Mouse (Mus musculus) liver, embryonic 13.5 days (tissue): ENCODE data around the gene Dalrd3. TPM values are rescaled to one million over a fixed set of nuclear protein-coding genes. Genes with fewer than 3 reads are reported as not detected.
"Not testable (repeated sequence)": the region's sequence is repeated elsewhere in the genome, so short reads cannot be mapped to it uniquely, and the experiment has no call there.

Experiments
- ATAC-seq: fragments of 200-750 bp; cut with Nextera tagmentation; 2 replicates; pipeline ENCODE4 v1.8.0; 2017; ENCODE audit warnings: low read depth, mild to moderate bottlenecking, moderate number of reproducible peaks, moderate library complexity
- DNase-seq: peaks from one replicate; pipeline ENCODE4 v3.0.0; 2022
- H3K27ac ChIP-seq: fragments of 300-500 bp; sonication (generic); 2 replicates; pipeline ENCODE4 v1.5.1; 2015; ENCODE audit warnings: moderate library complexity, mild to moderate bottlenecking, inconsistent platforms
- H3K27me3 ChIP-seq: fragments of 300-500 bp; sonication (generic); 2 replicates; pipeline ENCODE4 v1.6.1; 2015; ENCODE audit warnings: mild to moderate bottlenecking, inconsistent platforms
- H3K36me3 ChIP-seq: fragments of 300-500 bp; sonication (generic); 2 replicates; pipeline ENCODE4 v1.6.1; 2015; ENCODE audit warnings: mild to moderate bottlenecking, inconsistent platforms
- H3K4me1 ChIP-seq: fragments of 300-500 bp; sonication (generic); replicated peaks from 2 replicates; pipeline ENCODE4 v1.6.1; 2015; ENCODE audit warnings: inconsistent platforms
- H3K4me2 ChIP-seq: fragments of 300-500 bp; sonication (generic); 2 replicates; pipeline ENCODE4 v1.6.1; 2015; ENCODE audit warnings: inconsistent platforms, mild to moderate bottlenecking, moderate library complexity
- H3K4me3 ChIP-seq: fragments of 300-500 bp; sonication (generic); replicated peaks from 2 replicates; pipeline ENCODE4 v1.5.1; 2015; ENCODE audit warnings: mild to moderate bottlenecking, inconsistent platforms
- H3K9ac ChIP-seq: fragments of 300-500 bp; sonication (generic); 2 replicates; pipeline ENCODE4 v1.6.1; 2015; ENCODE audit warnings: mild to moderate bottlenecking, inconsistent platforms
- H3K9me3 ChIP-seq: fragments of 300-500 bp; sonication (generic); replicated peaks from 2 replicates; pipeline ENCODE4 v1.6.1; 2016; ENCODE audit warnings: inconsistent platforms
- WGBS: fragments of 180-500 bp; shearing (Covaris S2); methylation state at CpG from one replicate; pipeline ENCODE4 v1.1.7; 2015; ENCODE audit not compliant: insufficient replicate concordance; 5-methylcytosine and 5-hydroxymethylcytosine counted together
- microRNA counts: library from miRNA; unstranded; fragments of <30 nt; microRNA quantifications from one replicate; lab custom pipeline; 2016
- microRNA-seq: library from miRNA; unstranded; fragments of <30 nt; microRNA quantifications from one replicate; pipeline ENCODE4, GENCODE M21; 2016
- polyA plus RNA-seq: library from polyadenylated mRNA; unstranded; fragments of >200 nt; fragmentation: Nextera tagmentation; extraction: Ambion mirVana; gene quantifications from 2 replicates; pipeline ENCODE4 v1.2.1, GENCODE M21; 2015

Gene Dalrd3
- polyA plus RNA-seq, 1 experiment from 2014 or later: 40.5 TPM

DNA sequence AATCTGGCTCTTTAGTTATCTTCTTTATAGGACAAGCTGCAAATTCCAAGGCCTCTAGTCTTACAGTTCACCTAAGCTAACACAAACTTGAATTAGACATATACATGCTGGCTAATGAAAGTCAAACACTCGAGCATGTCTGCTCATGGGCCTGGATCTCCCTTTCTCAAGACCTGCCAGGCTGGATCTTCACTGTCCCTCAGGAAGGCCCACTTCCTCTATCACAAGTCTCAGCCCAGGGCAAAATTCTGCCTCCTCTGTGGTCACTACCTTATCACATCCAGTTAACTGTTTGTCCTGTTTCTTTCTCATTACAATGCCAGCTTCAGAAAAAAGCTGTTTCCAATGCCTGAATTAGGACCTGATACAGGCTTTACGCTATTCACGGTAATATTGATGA, 24.7 kb downstream of the Dalrd3 start:
- H3K9ac ChIP-seq: no peak overlapping the region
- WGBS: 23% methylated on average over 3 of the region's 3 CpGs
- H3K9me3 ChIP-seq: no peaks in the 10 kb centered on the region
- no peak for DNase-seq
- H3K36me3 ChIP-seq: no peaks in the 10 kb centered on the region
- H3K4me1 ChIP-seq: peaks cover 21% of the 10 kb centered on the region
- ATAC-seq: no peak
- no peak overlapping the region for H3K27ac ChIP-seq
- H3K27me3 ChIP-seq: peaks cover 9% of the 10 kb centered on the region
- H3K4me3 ChIP-seq: no peak overlapping the region
- no peak overlapping the region for H3K4me2 ChIP-seq

DNA sequence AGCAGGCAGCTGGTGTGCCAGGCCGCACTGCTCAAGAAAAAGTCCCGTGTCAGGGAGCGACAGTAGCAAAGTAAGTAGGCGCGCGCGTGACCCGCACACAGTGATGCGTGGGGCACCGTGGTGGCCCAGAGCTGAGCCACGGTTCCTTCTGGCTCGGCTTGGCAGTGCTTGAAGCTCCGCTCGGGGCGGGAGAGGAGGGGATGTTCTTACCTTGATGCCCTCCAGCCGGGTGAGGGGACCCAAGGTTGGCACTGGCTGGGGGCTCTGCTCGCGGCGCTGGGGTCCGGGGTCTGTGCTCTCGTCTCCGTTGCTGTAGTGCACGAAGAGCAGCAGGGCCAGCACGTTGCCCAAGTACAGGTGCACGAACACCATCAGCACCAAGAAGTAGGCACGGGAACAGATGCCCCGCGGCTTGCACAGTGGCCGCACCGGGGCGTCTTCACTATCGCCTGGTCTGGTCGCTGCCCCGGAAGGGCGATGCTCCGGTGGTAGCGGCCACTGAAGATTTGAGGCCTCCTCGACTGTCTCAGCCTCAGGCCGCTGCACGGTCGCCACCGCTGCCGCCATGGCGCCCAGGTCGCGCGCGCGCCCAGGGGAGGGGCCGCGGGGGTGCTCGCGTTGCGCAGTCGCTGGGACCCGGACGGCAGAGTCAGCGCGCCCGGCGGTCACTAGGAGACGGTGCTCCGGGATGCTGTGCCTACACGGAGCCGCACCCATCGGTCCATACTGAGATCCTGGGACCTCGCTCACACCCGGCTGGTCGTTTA, 27.5 kb downstream of the Dalrd3 start, which contains the start of gene P4htm:
P4htm (minus strand) TSS at position 670 of the 767 bp plus-strand sequence.
- no peak for DNase-seq

DNA sequence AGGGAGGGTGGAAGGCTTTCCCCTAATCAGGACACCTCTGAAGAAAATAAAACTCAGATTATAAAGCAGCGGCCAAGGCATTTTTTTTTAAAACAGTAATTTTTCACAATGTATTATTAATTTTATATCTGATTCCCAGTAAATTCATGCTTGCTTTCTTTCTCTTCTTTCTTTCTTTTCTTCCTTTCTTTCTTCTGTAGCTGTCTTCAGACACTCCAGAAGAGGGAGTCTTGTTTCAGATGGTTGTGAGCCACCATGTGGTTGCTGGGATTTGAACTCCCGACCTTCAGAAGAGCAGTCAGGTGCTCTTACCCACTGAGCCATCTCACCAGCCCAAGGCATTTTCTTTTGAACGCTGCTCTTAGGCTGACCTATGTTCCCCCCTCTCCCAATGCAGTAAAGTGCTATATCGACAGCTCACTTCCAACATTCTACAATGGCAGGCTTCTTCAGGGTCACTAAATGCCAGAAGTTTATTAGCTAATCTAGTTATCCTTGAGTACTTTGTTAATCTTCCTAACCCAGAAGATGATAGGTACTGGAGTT, 29.4 kb downstream of the Dalrd3 start:
- peaks cover 9% of the 10 kb centered on the region for H3K27me3 ChIP-seq
- H3K9ac ChIP-seq: no peak overlapping the region
- H3K36me3 ChIP-seq: peaks cover 17% of the 10 kb centered on the region
- no peak for DNase-seq
- H3K4me1 ChIP-seq: peaks cover 24% of the 10 kb centered on the region
- H3K27ac ChIP-seq: no peak overlapping the region
- H3K4me3 ChIP-seq: no peak overlapping the region
- 62% methylated on average over 4 of the region's 4 CpGs for WGBS
- H3K4me2 ChIP-seq: no peak overlapping the region
- no peaks in the 10 kb centered on the region for H3K9me3 ChIP-seq
- ATAC-seq: no peak

More for the DNA sequence above, 27.5 kb downstream of the Dalrd3 start, which contains the start of gene P4htm:
- H3K27ac ChIP-seq: no peak within 1 kb of the TSS
- WGBS: 6% methylated on average over 69 of the region's 69 CpGs
- H3K27me3 ChIP-seq: peaks cover 9% of the 10 kb centered on the region
- H3K4me1 ChIP-seq: peaks cover 24% of the 10 kb centered on the region
- no peaks in the 10 kb centered on the region for H3K36me3 ChIP-seq
- peak within 1 kb of the TSS; percentile 52 for H3K9ac ChIP-seq
- H3K4me2 ChIP-seq: peak within 1 kb of the TSS; percentile 82
- no peaks in the 10 kb centered on the region for H3K9me3 ChIP-seq
- ATAC-seq: peak; percentile 66
- peak within 1 kb of the TSS; percentile 68 for H3K4me3 ChIP-seq

DNA sequence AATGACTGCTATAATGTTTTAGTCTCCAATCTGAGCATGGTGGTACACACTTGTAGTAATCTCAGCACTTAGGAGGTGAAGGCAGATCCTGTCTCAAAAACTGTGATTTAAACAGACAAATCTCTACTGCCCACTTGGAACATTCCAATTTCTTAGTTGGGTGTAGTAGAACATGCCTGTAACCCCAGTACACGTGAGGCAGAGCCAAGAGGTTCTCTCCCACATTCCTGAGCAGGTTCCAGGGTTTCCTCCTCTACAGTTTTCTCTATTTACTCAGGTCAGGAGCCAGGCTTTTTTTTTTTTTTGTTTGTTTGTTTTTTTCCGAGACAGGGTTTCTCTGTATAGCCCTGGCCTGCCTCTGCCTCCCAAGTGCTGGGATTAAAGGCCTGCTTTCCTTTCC, 30.3 kb downstream of the Dalrd3 start:
- Histone ChIP-seq H3K27me3 (peaks cover 9% of the 10 kb centered on the region), H3K4me2 (no peak overlapping the region), H3K27ac (no peak overlapping the region), H3K9ac (no peak overlapping the region), H3K4me3 (no peak overlapping the region), H3K9me3 (no peaks in the 10 kb centered on the region), H3K4me1 (peaks cover 24% of the 10 kb centered on the region), H3K36me3 (peaks cover 26% of the 10 kb centered on the region)
- DNase-seq (no peak), ATAC-seq (no peak)
- 63% methylated on average over 2 of the region's 2 CpGs for WGBS

DNA sequence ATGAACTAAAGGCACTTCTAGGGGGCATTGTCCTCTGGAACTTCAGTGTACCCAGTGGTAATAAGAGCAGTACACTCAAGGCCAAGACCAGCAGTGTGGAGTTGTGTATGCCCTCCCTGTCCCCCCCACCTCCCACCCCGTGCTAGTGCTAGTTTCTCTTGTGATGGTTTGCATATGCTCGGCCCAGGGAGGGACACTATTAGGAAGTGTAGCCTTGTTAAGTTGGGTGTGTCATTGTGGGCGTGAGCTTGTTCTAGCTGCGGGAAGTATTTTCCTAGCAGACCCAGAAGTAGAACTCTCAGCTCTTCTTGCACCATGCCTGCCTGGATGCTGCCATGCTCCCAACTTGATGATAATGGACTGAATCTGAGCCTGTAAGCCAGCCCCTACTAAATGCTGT, 32.3 kb downstream of the Dalrd3 start:
- no peak for ATAC-seq
- Histone ChIP-seq H3K4me3 (no peak overlapping the region), H3K4me1 (peaks cover 14% of the 10 kb centered on the region), H3K9me3 (no peaks in the 10 kb centered on the region), H3K27ac (no peak overlapping the region), H3K9ac (no peak overlapping the region), H3K36me3 (peaks cover 44% of the 10 kb centered on the region), H3K4me2 (no peak overlapping the region), H3K27me3 (peaks cover 6% of the 10 kb centered on the region)
- no peak for DNase-seq
- 60% methylated on average over 4 of the region's 4 CpGs for WGBS

DNA sequence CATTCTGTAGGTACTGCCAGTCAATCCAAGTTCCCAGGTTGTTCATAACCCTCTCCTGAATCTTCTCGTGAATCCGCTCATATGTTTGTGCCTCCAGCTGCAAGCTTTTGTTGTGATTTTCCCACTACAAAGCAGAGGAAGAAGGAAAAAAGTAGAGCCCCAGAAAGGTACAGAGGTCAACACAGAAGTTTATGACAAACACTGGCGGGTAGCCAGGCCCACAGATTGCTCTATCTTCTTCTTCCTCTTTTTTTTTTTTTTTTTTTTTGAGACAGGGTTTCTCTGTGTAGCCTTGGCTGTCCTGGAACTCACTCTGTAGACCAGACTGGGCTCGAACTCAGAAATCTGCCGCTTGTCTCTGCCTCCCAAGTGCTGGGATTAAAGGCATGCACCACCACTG, 38.2 kb downstream of the Dalrd3 start:
- not testable (repeated sequence) for H3K9me3 ChIP-seq, H3K27ac ChIP-seq, H3K4me3 ChIP-seq, DNase-seq, H3K4me2 ChIP-seq, H3K9ac ChIP-seq, ATAC-seq, H3K27me3 ChIP-seq
- peaks cover 98% of the 10 kb centered on the region for H3K36me3 ChIP-seq
- H3K4me1 ChIP-seq: peaks cover 14% of the 10 kb centered on the region
- WGBS: 80% methylated on average over 5 of the region's 5 CpGs

DNA sequence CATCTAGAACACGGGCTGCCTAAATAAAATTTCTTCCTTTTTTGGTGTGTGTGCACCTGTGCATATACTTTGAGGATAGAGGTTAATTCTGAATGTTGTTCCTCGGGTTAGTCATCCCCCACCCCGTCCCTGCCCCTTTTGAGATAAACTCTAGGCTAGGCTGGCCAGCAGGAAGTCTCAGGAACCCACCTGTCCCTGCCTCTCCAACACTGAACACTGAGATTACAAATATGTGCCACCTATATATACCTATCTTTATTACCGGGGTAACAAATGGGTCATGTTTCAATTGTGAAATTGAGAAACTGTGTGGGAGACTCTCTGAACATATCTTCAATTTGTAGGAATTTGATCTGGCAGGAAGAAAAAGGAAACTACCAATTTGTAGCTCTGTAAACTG, 39.2 kb downstream of the Dalrd3 start:
- Histone ChIP-seq H3K4me3 (no peak overlapping the region), H3K4me1 (peaks cover 14% of the 10 kb centered on the region), H3K4me2 (no peak overlapping the region), H3K27ac (no peak overlapping the region), H3K27me3 (no peaks in the 10 kb centered on the region), H3K9me3 (no peaks in the 10 kb centered on the region), H3K36me3 (peaks cover 98% of the 10 kb centered on the region), H3K9ac (no peak overlapping the region)
- DNase-seq: no peak
- ATAC-seq: no peak
- 65% methylated on average over 4 of the region's 4 CpGs for WGBS

DNA sequence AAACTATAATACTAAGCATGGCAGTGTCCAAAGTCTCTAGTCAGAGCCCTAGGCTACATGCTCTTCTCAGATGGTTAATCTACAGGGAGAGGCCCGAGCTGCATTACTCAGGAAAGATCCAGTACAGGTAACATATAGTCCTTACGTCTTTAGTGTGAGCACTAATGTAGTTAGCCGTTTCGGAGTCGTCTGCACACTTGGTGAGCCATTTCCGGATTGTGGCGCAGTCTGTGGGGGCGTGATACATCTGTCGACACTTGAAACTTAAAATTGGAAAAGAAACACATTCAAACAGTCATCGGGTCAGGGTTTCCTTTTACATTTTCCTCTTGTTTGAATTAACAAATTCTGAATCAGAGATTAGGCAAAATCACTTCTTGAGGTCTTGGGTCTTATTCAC, 41.8 kb downstream of the Dalrd3 start:
- 93% methylated on average over 10 of the region's 10 CpGs for WGBS
- ATAC-seq: no peak
- H3K4me2 ChIP-seq: no peak overlapping the region

DNA sequence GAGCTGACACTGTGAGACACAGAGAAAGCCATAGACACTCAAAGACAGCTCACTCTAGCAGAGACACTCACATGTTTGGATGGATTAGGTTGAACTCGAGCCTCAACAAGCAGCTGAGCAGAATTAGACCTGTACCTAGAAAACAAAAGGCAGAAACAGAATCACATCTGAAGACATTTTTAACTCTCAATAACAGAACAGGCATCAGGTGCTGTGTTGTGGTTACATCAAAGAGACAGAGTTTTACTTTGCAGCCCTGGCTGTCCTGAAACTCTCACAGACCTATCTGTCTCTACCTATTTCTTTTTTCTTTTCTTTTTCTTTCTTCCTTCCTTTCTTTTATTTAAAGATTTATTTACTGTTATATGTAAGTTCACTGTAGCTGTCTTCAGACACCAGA, 47.6 kb downstream of the Dalrd3 start:
- Histone ChIP-seq H3K9me3 (no peaks in the 10 kb centered on the region), H3K4me3 (no peak overlapping the region), H3K4me1 (no peaks in the 10 kb centered on the region), H3K27me3 (no peaks in the 10 kb centered on the region), H3K9ac (no peak overlapping the region), H3K4me2 (no peak overlapping the region), H3K27ac (no peak overlapping the region), H3K36me3 (peaks cover 77% of the 10 kb centered on the region)
- no peak for ATAC-seq
- WGBS: 87% methylated on average over 1 of the region's 1 CpGs
- DNase-seq: no peak

More for the DNA sequence above, 41.8 kb downstream of the Dalrd3 start:
- Histone ChIP-seq H3K36me3 (peaks cover 94% of the 10 kb centered on the region), H3K4me3 (no peak overlapping the region), H3K9ac (no peak overlapping the region), H3K9me3 (no peaks in the 10 kb centered on the region), H3K27me3 (no peaks in the 10 kb centered on the region), H3K27ac (no peak overlapping the region), H3K4me1 (peaks cover 14% of the 10 kb centered on the region)
- no peak for DNase-seq

MicroRNAs encoded within 50 kb of the gene (microRNA counts, 519-probe panel; counts per million panel counts)
- microRNA mmu-miR-191 (lab: Ali Mortazavi, UCI) (4,877 counts per million, percentile 49 among the panel's probes with 10 or more counts), microRNA mmu-miR-425 (lab: Ali Mortazavi, UCI) (3,746 counts per million, percentile 27 among the panel's probes with 10 or more counts)

Small RNA genes within 50 kb of the gene (microRNA-seq; reads per million reads assigned to microRNA genes)
- gene Gm24083 (not detected), gene Mir191 (not detected), gene Mir425 (6,416 reads per million, percentile 90 among the genes with 10 or more reads in this experiment)

Other genes starting within 250 kb of the Dalrd3 start
- 6,829 and 6,884 TPM in 2 replicates for gene Gpx1, start 231.0 kb upstream of the Dalrd3 start, polyA plus RNA-seq
- 67.0 and 71.0 TPM in 2 replicates for gene Usp4, start 222.0 kb upstream of the Dalrd3 start, polyA plus RNA-seq
- gene 1700102P08Rik, start 177.1 kb upstream of the Dalrd3 start, polyA plus RNA-seq: 0.47 and 0.68 TPM in 2 replicates
- gene Ccdc36, start 141.4 kb upstream of the Dalrd3 start, polyA plus RNA-seq: 0.30 and 0.35 TPM in 2 replicates
- gene BC048562, start 133.4 kb upstream of the Dalrd3 start, polyA plus RNA-seq: not detected in 2 replicates
- 23.5 and 26.0 TPM in 2 replicates for gene Ccdc71, start 109.4 kb upstream of the Dalrd3 start, polyA plus RNA-seq
- gene Klhdc8b, start 108.3 kb upstream of the Dalrd3 start, polyA plus RNA-seq: 12.3 and 12.8 TPM in 2 replicates
- 5.3 and 6.4 TPM in 2 replicates for gene Lamb2, start 90.2 kb upstream of the Dalrd3 start, polyA plus RNA-seq
- 26.0 and 27.0 TPM in 2 replicates for gene Usp19, start 79.3 kb upstream of the Dalrd3 start, polyA plus RNA-seq
- 63.1 and 66.1 TPM in 2 replicates for gene Qars, start 62.2 kb upstream of the Dalrd3 start, polyA plus RNA-seq
- 46.2 and 61.1 TPM in 2 replicates for gene Qrich1, start 53.1 kb upstream of the Dalrd3 start, polyA plus RNA-seq
- gene Impdh2, start 9.6 kb upstream of the Dalrd3 start, polyA plus RNA-seq: 153 and 166 TPM in 2 replicates
- 27.5 and 35.5 TPM in 2 replicates for gene Ndufaf3, start 2.5 kb upstream of the Dalrd3 start, polyA plus RNA-seq
- 16.4 and 18.3 TPM in 2 replicates for gene Wdr6, start 8.9 kb downstream of the Dalrd3 start, polyA plus RNA-seq
- 0.61 and 0.70 TPM in 2 replicates for gene P4htm, start 27.8 kb downstream of the Dalrd3 start, polyA plus RNA-seq
- 28.6 and 35.1 TPM in 2 replicates for gene Arih2, start 79.5 kb downstream of the Dalrd3 start, polyA plus RNA-seq
- gene Slc25a20, start 92.2 kb downstream of the Dalrd3 start, polyA plus RNA-seq: 25.6 and 26.5 TPM in 2 replicates
- gene Prkar2a, start 119.4 kb downstream of the Dalrd3 start, polyA plus RNA-seq: 9.5 and 10.6 TPM in 2 replicates
- 11.5 and 11.6 TPM in 2 replicates for gene Ip6k2, start 213.9 kb downstream of the Dalrd3 start, polyA plus RNA-seq
- 3.9 and 5.9 TPM in 2 replicates for gene Nckipsd, start 238.5 kb downstream of the Dalrd3 start, polyA plus RNA-seq